Mouse (Mus musculus) testis, adult 2 months (tissue): Measurements from ENCODE around the gene Slc9a3r2. TPM values are rescaled to one million over a fixed set of nuclear protein-coding genes. Genes with fewer than 3 reads are reported as not detected.

Experiments used
- H3K27ac ChIP-seq: fragments of 200-500 bp; 2 replicates; pipeline ENCODE4 v1.5.1; 2012; ENCODE audit warnings: low read depth, low read length; ENCODE audit not compliant: control insufficient read depth, insufficient read depth
- H3K27me3 ChIP-seq: fragments of 200-500 bp; 2 replicates; pipeline ENCODE4 v1.6.1; 2012; ENCODE audit warnings: mild to moderate bottlenecking, low read length, moderate library complexity; ENCODE audit not compliant: control insufficient read depth, insufficient read depth
- H3K36me3 ChIP-seq: fragments of 200-500 bp; 2 replicates; pipeline ENCODE4 v1.6.1; 2012; ENCODE audit warnings: mild to moderate bottlenecking, low read length; ENCODE audit not compliant: control insufficient read depth, insufficient read depth
- H3K4me1 ChIP-seq: fragments of 200-500 bp; 2 replicates; pipeline ENCODE4 v1.6.1; 2012; ENCODE audit warnings: low read length; ENCODE audit not compliant: control insufficient read depth, insufficient read depth
- H3K4me3 ChIP-seq: fragments of 200-500 bp; 2 replicates; pipeline ENCODE4 v1.5.1; 2012; ENCODE audit warnings: low read depth, mild to moderate bottlenecking, low read length, moderate library complexity, mixed read lengths; ENCODE audit not compliant: control insufficient read depth
- CTCF ChIP-seq: fragments of 200-500 bp; IDR thresholded peaks from 2 replicates; pipeline ENCODE4 v1.5.1; 2012; ENCODE audit warnings: low read depth, mild to moderate bottlenecking, inconsistent platforms, low read length, moderate library complexity; ENCODE audit not compliant: control insufficient read depth, insufficient read depth, insufficient replicate concordance
- POLR2A ChIP-seq: fragments of 200-500 bp; IDR thresholded peaks from 2 replicates; pipeline ENCODE4 v1.6.1; 2012; ENCODE audit warnings: low read depth, mild to moderate bottlenecking, inconsistent platforms, low read length, moderate library complexity; ENCODE audit not compliant: control insufficient read depth
- polyA plus RNA-seq: library from polyadenylated mRNA; depleted of rRNA; stranded (reverse); fragments of >200 nt; gene quantifications from 2 replicates; pipeline ENCODE4 v1.2.3, GENCODE M21; 2012; rRNA removed

Gene Slc9a3r2
- polyA plus RNA-seq, 1 experiment = 3.3 TPM

GRCm38 (mm10) chr17:24590943-24591342 is 59.2 kb downstream of the Slc9a3r2 start:
- H3K4me3 ChIP-seq = no peak overlapping the region
- no peaks in the 10 kb centered on the region for H3K4me1 ChIP-seq
- H3K27ac ChIP-seq = no peak overlapping the region
- H3K27me3 ChIP-seq = no peaks in the 10 kb centered on the region
- no peak for TF ChIP-seq POLR2A
- TF ChIP-seq CTCF = no peak
- peaks cover 8% of the 10 kb centered on the region for H3K36me3 ChIP-seq

Other genes starting within 250 kb of the Slc9a3r2 start
- 65.0 and 68.5 TPM in 2 replicates for gene Rnps1, start 235.8 kb downstream of the Slc9a3r2 start, polyA plus RNA-seq
- 8.9 and 9.0 TPM in 2 replicates for gene Eci1, start 223.7 kb downstream of the Slc9a3r2 start, polyA plus RNA-seq
- 6.4 and 9.3 TPM in 2 replicates for gene Dnase1l2, start 207.2 kb downstream of the Slc9a3r2 start, polyA plus RNA-seq
- gene E4f1, start 180.0 kb downstream of the Slc9a3r2 start, polyA plus RNA-seq = 61.5 and 69.3 TPM in 2 replicates
- 597 and 738 TPM in 2 replicates for gene Pgp, start 179.9 kb downstream of the Slc9a3r2 start, polyA plus RNA-seq
- 7.5 and 7.9 TPM in 2 replicates for gene Bricd5, start 176.4 kb downstream of the Slc9a3r2 start, polyA plus RNA-seq
- 13.9 and 16.5 TPM in 2 replicates for gene Mlst8, start 171.2 kb downstream of the Slc9a3r2 start, polyA plus RNA-seq
- 20.6 and 23.9 TPM in 2 replicates for gene Caskin1, start 161.7 kb downstream of the Slc9a3r2 start, polyA plus RNA-seq
- gene Traf7, start 122.4 kb downstream of the Slc9a3r2 start, polyA plus RNA-seq = 64.4 and 69.4 TPM in 2 replicates
- 0.82 and 1.1 TPM in 2 replicates for gene Rab26, start 116.1 kb downstream of the Slc9a3r2 start, polyA plus RNA-seq
- 31.6 and 35.0 TPM in 2 replicates for gene Pkd1, start 100.5 kb downstream of the Slc9a3r2 start, polyA plus RNA-seq
- 37.8 and 41.6 TPM in 2 replicates for gene Tsc2, start 17.7 kb downstream of the Slc9a3r2 start, polyA plus RNA-seq
- gene Nthl1, start 17.6 kb downstream of the Slc9a3r2 start, polyA plus RNA-seq = 3.2 and 3.7 TPM in 2 replicates
- 0.19 TPM in 1 of 2 replicates, not detected in the other for gene Npw, start 8.1 kb upstream of the Slc9a3r2 start, polyA plus RNA-seq
- gene Zfp598, start 19.4 kb upstream of the Slc9a3r2 start, polyA plus RNA-seq = 45.4 and 50.0 TPM in 2 replicates
- gene Syngr3, start 39.6 kb upstream of the Slc9a3r2 start, polyA plus RNA-seq = 0.20 and 0.30 TPM in 2 replicates
- 144 and 150 TPM in 2 replicates for gene Gfer, start 45.8 kb upstream of the Slc9a3r2 start, polyA plus RNA-seq
- gene Noxo1, start 45.9 kb upstream of the Slc9a3r2 start, polyA plus RNA-seq = 62.1 and 63.2 TPM in 2 replicates
- gene Tbl3, start 57.3 kb upstream of the Slc9a3r2 start, polyA plus RNA-seq = 85.4 and 89.5 TPM in 2 replicates
- gene Rnf151, start 67.7 kb upstream of the Slc9a3r2 start, polyA plus RNA-seq = 1,124 and 1,208 TPM in 2 replicates
- 515 and 558 TPM in 2 replicates for gene Rps2, start 67.8 kb upstream of the Slc9a3r2 start, polyA plus RNA-seq
- 198 and 211 TPM in 2 replicates for gene Ndufb10, start 74.2 kb upstream of the Slc9a3r2 start, polyA plus RNA-seq
- 0.21 and 1.4 TPM in 2 replicates for gene Rpl3l, start 77.5 kb upstream of the Slc9a3r2 start, polyA plus RNA-seq
- 9.3 and 13.8 TPM in 2 replicates for gene Msrb1, start 86.3 kb upstream of the Slc9a3r2 start, polyA plus RNA-seq
- 0.73 and 0.89 TPM in 2 replicates for gene Hs3st6, start 102.7 kb upstream of the Slc9a3r2 start, polyA plus RNA-seq
- 3.4 and 4.7 TPM in 2 replicates for gene Meiob, start 154.0 kb upstream of the Slc9a3r2 start, polyA plus RNA-seq
- 529 and 573 TPM in 2 replicates for gene Hagh, start 189.8 kb upstream of the Slc9a3r2 start, polyA plus RNA-seq
- gene Fahd1, start 200.0 kb upstream of the Slc9a3r2 start, polyA plus RNA-seq = 12.6 and 16.6 TPM in 2 replicates
- 4.0 and 4.2 TPM in 2 replicates for gene Igfals, start 215.7 kb upstream of the Slc9a3r2 start, polyA plus RNA-seq
- 125 and 131 TPM in 2 replicates for gene Nubp2, start 236.0 kb upstream of the Slc9a3r2 start, polyA plus RNA-seq
- gene Spsb3, start 236.3 kb upstream of the Slc9a3r2 start, polyA plus RNA-seq = 161 and 177 TPM in 2 replicates
- 28.0 and 31.2 TPM in 2 replicates for gene Eme2, start 244.8 kb upstream of the Slc9a3r2 start, polyA plus RNA-seq
- gene Mrps34, start 244.8 kb upstream of the Slc9a3r2 start, polyA plus RNA-seq = 45.9 and 56.7 TPM in 2 replicates
- gene Nme3, start 246.2 kb upstream of the Slc9a3r2 start, polyA plus RNA-seq = 9.3 and 15.5 TPM in 2 replicates